Mouse (Mus musculus) mature B cell (primary cell): ENCODE results near the gene Chsy1.

Source experiments
- in situ Hi-C: fragments of 300-500 bp; cut with MboI; formaldehyde crosslinking; loops from 2 replicates; pipeline ENCODE4 v1.14.3; 2019

The Chsy1 gene

GRCm38 (mm10) chr7:66201657-66202056 lies 92.3 kb downstream of the Chsy1 start:
- in situ Hi-C loops: no loop called here

- in situ Hi-C loops: no loop called here
These were observed 100.6 kb downstream of the Chsy1 start for GRCm38 (mm10) chr7:66209920-66210319.

- in situ Hi-C loops: no loop called here
These were observed 103.6 kb downstream of the Chsy1 start for GRCm38 (mm10) chr7:66212887-66213286.

- in situ Hi-C loops: no loop called here
These were observed 105.2 kb downstream of the Chsy1 start for GRCm38 (mm10) chr7:66214477-66214876.

- in situ Hi-C loops: no loop called here
These were observed 106.6 kb downstream of the Chsy1 start for GRCm38 (mm10) chr7:66215911-66216310.

GRCm38 (mm10) chr7:66217011-66217410 lies 107.7 kb downstream of the Chsy1 start:
- in situ Hi-C loops: no loop called here

GRCm38 (mm10) chr7:66217531-66218094 lies 108.3 kb downstream of the Chsy1 start:
- in situ Hi-C loops: no loop called here

DNA sequence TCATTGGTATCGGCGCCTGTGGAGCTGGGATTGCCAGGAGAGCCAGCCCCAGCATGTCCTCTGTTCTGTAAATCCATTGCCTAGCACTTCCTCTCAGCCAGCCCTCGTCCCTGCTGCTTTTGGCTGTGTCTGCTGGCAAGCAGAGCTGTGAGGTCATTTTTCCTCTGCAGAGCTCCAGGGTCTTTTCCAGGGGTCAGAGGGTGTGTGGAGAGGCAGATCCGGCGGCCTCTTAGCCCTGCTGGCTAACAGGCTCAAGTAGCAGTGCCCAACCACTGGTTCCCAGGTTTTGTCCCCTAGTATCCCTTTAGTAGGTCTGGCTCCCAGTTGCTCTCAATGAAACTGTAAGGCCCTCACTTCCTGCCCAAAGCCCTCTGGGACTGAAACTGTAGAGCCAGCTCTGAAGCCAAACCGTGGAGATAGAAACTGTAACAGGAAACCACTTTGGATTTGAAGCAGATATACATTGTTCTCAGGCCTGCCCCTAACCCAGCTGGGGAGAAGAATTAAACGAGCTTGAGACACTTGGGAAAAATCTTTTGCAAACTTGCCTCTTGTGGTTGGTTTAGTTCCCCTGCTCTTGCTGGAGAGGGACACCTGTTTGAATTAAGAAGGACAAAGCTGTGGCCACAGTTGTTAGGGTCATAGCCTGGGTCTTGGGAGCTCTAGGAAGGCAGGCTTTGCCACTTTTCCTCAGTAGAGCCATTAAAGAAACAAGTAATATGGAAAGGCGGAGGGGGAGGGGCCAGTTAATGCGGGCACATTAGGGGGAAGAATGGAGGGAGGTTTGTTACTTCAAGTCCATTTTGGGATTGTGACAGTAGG lies 109.1 kb downstream of the Chsy1 start:
- in situ Hi-C loops: no loop called here

DNA sequence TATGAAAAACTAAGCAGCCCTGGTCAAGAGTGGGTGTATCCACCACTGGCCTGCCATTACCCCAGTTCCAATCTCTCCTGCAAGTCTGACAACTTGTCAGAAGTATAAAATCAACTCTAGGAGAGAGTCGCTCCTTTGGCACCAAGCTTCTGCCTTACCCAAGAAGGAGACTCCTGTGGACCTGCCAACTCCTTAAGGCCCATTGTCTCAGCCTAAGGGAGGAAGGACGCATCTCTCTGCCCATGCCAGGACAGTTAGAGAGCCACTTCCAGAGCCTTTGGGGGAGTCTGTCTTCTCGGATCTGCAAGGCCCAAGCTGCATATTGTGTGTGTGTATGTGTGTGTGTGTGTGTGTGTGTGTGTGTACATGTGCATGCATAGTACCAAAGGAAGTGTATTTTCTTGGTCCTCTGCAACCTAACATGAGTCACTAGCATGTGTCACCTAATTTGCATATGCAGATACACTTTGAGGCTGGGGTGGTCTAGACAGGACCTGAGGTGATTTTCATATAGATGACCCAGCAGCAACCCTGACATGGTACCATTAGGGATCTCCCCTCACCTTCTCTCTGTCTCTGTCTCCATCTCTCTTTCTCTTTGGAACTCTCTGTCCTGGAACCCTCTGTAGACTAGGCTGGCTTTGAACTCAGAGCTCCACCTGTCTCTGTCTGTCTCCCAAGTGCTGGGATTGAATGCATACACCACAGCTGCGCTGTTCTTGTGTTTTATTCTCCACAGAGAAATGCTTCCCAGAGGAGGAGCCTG lies 109.9 kb downstream of the Chsy1 start:
- in situ Hi-C loops: no loop called here

DNA sequence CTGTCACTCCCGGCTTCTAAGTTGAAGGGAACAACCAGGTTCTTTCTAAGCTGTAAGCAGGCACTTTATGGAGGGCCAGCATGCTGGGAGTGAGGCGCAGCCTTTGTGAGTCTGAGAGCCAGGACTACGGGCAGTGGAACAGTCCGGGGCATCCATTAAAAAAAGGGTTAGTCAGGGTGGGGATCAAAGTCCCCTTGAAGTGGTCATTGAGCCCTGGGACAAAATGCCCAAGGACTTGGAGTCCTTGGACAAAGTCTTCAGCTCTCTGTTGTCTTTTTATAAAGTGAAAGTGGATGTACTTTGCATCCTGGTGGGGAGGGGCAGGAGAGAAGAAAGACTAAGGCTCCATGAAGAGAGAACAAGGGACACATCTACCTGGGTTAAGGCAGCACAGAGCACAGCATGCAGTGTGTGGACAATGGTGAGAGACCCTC lies 110.5 kb downstream of the Chsy1 start:
- in situ Hi-C loops: no loop called here

DNA sequence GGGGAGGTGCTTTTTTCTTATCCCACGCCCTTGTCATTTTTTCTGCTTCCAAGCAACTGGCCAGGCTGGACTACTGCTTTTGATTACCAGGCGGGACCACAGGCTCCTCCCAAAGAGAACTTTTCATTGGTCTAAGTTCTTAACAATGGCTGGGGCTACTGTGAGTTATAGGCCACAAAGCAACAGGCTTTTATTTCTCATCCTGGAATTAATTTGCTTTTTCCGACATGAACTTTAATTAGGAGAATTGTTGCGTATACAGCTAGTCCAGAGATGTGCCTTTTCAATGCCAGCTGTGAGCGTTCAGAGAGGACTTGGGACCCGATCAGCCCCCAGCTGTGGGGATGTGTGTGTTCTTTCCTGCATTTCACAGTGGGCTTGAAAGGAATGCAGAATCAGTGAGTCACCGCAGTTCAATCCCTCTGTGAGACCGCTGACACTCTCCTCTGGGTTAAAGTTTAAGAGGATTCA lies 113.3 kb downstream of the Chsy1 start:
- in situ Hi-C loops: no loop called here
